Mouse (Mus musculus): ENCODE measurements at regions not wholly inside any gene's neighbourhood (a gene's known extent, or its start where the extent isn't known, plus 50 kb on each side); places are given as distances from the start of the nearest gene placed in this dataset.

DNA sequence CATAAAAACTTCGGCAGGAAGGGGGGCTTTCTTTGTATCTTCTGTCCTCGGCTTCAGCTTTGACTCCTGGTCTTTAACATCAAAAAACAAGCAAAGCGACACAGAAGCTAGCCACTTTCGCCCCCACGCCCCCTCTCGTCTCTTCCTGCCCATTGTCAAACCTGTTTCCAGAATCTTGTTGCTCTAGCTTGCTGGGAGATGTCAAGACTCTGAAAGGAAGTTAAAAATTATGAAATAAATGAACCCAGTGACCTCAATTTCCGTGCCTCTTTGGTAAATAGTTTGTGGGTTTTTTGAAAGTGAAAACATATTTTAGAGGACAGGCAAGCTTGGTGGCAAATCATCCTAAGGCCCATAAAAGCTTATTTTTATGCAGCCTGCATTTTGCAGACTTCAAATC, 186.1 kb downstream of the Basp1 start:
- TF ChIP-seq EP300 (IDR thresholded peaks at IDR 0.05; ENCODE audit: low read depth) (no peak), CTCF (IDR thresholded peaks at IDR 0.05; ENCODE audit: low read depth) (no peak)

All from heart, postnatal 0 days (tissue).